Mouse (Mus musculus) Patski (cell line): ENCODE data around the gene Ccdc85b. TPM values are rescaled to one million over a fixed set of nuclear protein-coding genes. Genes with fewer than 3 reads are reported as not detected.

Experiments used
- ATAC-seq: fragments of 100-300 bp; one replicate; pipeline ENCODE4 v1.8.0; 2021
- CTCF ChIA-PET: fragments of 350-600 bp; sonication (Branson Sonifier 250); formaldehyde crosslinking; loops from one replicate; lab custom pipeline; 2022; ENCODE audit warnings: inconsistent platforms; lab: Charles Lee
- POLR2A ChIA-PET: fragments of 350-600 bp; sonication (Branson Sonifier 250); formaldehyde crosslinking; loops from one replicate; lab custom pipeline; 2022; ENCODE audit warnings: antibody characterized with exemption, inconsistent platforms; lab: Charles Lee
- DNase-seq: peaks from one replicate; pipeline ENCODE4 v3.0.0-alpha.2; 2011; ENCODE audit warnings: low read depth, low spot score
- H3K27me3 ChIP-seq: fragments of 371-371 bp; one replicate; pipeline ENCODE4 v1.5.1; 2021
- CTCF ChIP-seq: fragments of 100-300 bp; IDR thresholded peaks from one replicate; pipeline ENCODE4 v1.5.1; 2021
- in situ Hi-C: fragments of 300-500 bp; cut with MboI; formaldehyde crosslinking; loops from 3 replicates; pipeline ENCODE4 v1.11.1; 2018; ENCODE audit warnings: low pct_unique_long_range_greater_than_20kb, mixed read lengths
- polyA plus RNA-seq: library from polyadenylated mRNA; unstranded; gene quantifications from one replicate; pipeline ENCODE4 v1.2.3, GENCODE M21; 2021

The Ccdc85b gene
- polyA plus RNA-seq, 1 experiment from 2014 or later = 16.8 TPM

GRCm38 (mm10) chr19:5484496-5484895 lies 26.8 kb upstream of the Ccdc85b start:
- ATAC-seq = no peak
- no peak for DNase-seq
- H3K27me3 ChIP-seq = no peaks in the 10 kb centered on the region
- ChIA-PET CTCF (interaction anchor here (2.2 to 12.3 kb wide), 3 partner anchors 10 to 52 kb away, joined by 6 to 143 read pairs (median 97); partner anchors contain the start of genes Ctsw, Efemp2 and Fibp), POLR2A (interaction anchor here (0.7 to 8.8 kb wide), 7 partner anchors 10 to 355 kb away, joined by 3 to 135 read pairs (median 3); partner anchors contain the start of gene Efemp2)
- no peak for TF ChIP-seq CTCF
- in situ Hi-C loops = no loop called here

GRCm38 (mm10) chr19:5483386-5484359 lies 26.0 kb upstream of the Ccdc85b start:
- DNase-seq (no peak), ATAC-seq (no peak)
- in situ Hi-C loops = no loop called here
- CTCF ChIA-PET = interaction anchor here (2.2 to 12.3 kb wide), 3 partner anchors 10 to 51 kb away, joined by 6 to 143 read pairs (median 97); partner anchors contain the start of genes Ctsw, Efemp2 and Fibp
- POLR2A ChIA-PET = interaction anchor here (0.6 to 8.8 kb wide), 5 partner anchors 9 to 48 kb away, joined by 3 to 135 read pairs (median 3); partner anchors contain the start of genes Efemp2 and Fibp
- H3K27me3 ChIP-seq = no peaks in the 10 kb centered on the region
- TF ChIP-seq CTCF = no peak

- no peak for TF ChIP-seq CTCF
- no peaks in the 10 kb centered on the region for H3K27me3 ChIP-seq
- no peak for DNase-seq
- ChIA-PET POLR2A (interaction anchor here (1.0 to 2.0 kb wide), 2 partner anchors 14 to 20 kb away, joined by 3 to 4 read pairs; partner anchors contain the start of genes Ctsw and Fibp), CTCF (interaction anchor here (12.3 kb wide), 1 partner anchor 17 kb away, joined by 143 read pairs; the partner anchor contains the start of genes Ctsw and Fibp)
- in situ Hi-C loops = no loop called here
- no peak for ATAC-seq
These were observed 23.7 kb upstream of the Ccdc85b start for GRCm38 (mm10) chr19:5481398-5481797.

GRCm38 (mm10) chr19:5480016-5480415 lies 22.3 kb upstream of the Ccdc85b start:
- ChIA-PET POLR2A (interaction anchor here (1.2 to 2.0 kb wide), 3 partner anchors 8 to 19 kb away, joined by 3 to 4 read pairs (median 3); partner anchors contain the start of genes Ctsw, Fibp and Mus81), CTCF (interaction anchor here (12.3 kb wide), 1 partner anchor 16 kb away, joined by 143 read pairs; the partner anchor contains the start of genes Ctsw and Fibp)
- no peak for TF ChIP-seq CTCF
- in situ Hi-C loops = no loop called here
- no peaks in the 10 kb centered on the region for H3K27me3 ChIP-seq
- no peak for DNase-seq
- no peak for ATAC-seq

GRCm38 (mm10) chr19:5477668-5478300 lies 20.1 kb upstream of the Ccdc85b start:
- in situ Hi-C loops = no loop called here
- peak; percentile 12 for ATAC-seq
- no peak for TF ChIP-seq CTCF
- no peaks in the 10 kb centered on the region for H3K27me3 ChIP-seq
- DNase-seq = no peak
- ChIA-PET POLR2A (interaction anchor here (1.2 to 8.9 kb wide), 3 partner anchors 10 to 21 kb away, joined by 4 to 135 read pairs (median 29); partner anchors contain the start of genes Cfl1, Fibp and Mus81), CTCF (interaction anchor here (0.8 to 8.1 kb wide), 2 partner anchors 9 to 45 kb away, joined by 3 to 97 read pairs; partner anchors contain the start of genes Cfl1 and Mus81)

GRCm38 (mm10) chr19:5477004-5477667 lies 19.4 kb upstream of the Ccdc85b start:
- no peak for DNase-seq
- no peak for ATAC-seq
- CTCF ChIA-PET = interaction anchor here (3.4 to 8.1 kb wide), 2 partner anchors 10 to 14 kb away, joined by 16 to 97 read pairs; partner anchors contain the start of genes Cfl1 and Mus81
- in situ Hi-C loops = no loop called here
- TF ChIP-seq CTCF = no peak
- no peaks in the 10 kb centered on the region for H3K27me3 ChIP-seq
- POLR2A ChIA-PET = interaction anchor here (0.7 to 8.9 kb wide), 4 partner anchors 10 to 20 kb away, joined by 3 to 135 read pairs (median 16); partner anchors contain the start of genes Cfl1, Fibp and Mus81

- no peaks in the 10 kb centered on the region for H3K27me3 ChIP-seq
- ATAC-seq = no peak
- ChIA-PET CTCF (interaction anchor here (3.4 to 8.1 kb wide), 2 partner anchors 12 kb away, joined by 16 to 97 read pairs; partner anchors contain the start of genes Cfl1 and Mus81), POLR2A (interaction anchor here (0.5 to 8.9 kb wide), 6 partner anchors 8 to 48 kb away, joined by 3 to 135 read pairs (median 8); partner anchors contain the start of genes Cfl1, Fibp and Mus81)
- no peak for DNase-seq
- TF ChIP-seq CTCF = no peak
- in situ Hi-C loops = no loop called here
These were observed 17.5 kb upstream of the Ccdc85b start for GRCm38 (mm10) chr19:5475069-5475714.

- DNase-seq (no peak), ATAC-seq (peak; percentile 14)
- in situ Hi-C loops = no loop called here
- H3K27me3 ChIP-seq = no peaks in the 10 kb centered on the region
- TF ChIP-seq CTCF = no peak
- ChIA-PET CTCF (interaction anchor here (3.4 to 8.1 kb wide), 2 partner anchors 11 to 13 kb away, joined by 16 to 97 read pairs; partner anchors contain the start of genes Cfl1 and Mus81), POLR2A (interaction anchor here (0.7 to 8.9 kb wide), 7 partner anchors 9 to 42 kb away, joined by 3 to 135 read pairs (median 3); partner anchors contain the start of genes Cfl1, Fibp and Mus81)
These were observed 16.8 kb upstream of the Ccdc85b start for GRCm38 (mm10) chr19:5474281-5475068.
